Mouse (Mus musculus) splenic B cell, adult 2 months (primary cell): Measurements from ENCODE around the gene Serpina16.
"Not testable (repeated sequence)": the region's sequence is repeated elsewhere in the genome, so short reads cannot be mapped to it uniquely, and the experiment has no call there.

Source experiments
- DNase-seq: peaks from one replicate; pipeline ENCODE4 v3.0.0-alpha.2; 2011; ENCODE audit warnings: low read depth, low spot score
- H3K27me3 ChIP-seq: 2 replicates; pipeline ENCODE4 v1.6.1; 2012; ENCODE audit warnings: mild to moderate bottlenecking, low read length, moderate library complexity, mixed read lengths; ENCODE audit not compliant: control insufficient read depth, poor library complexity, insufficient read depth, severe bottlenecking
- H3K36me3 ChIP-seq: 2 replicates; pipeline ENCODE4 v1.6.1; 2012; ENCODE audit warnings: mild to moderate bottlenecking, low read length, moderate library complexity, mixed read lengths; ENCODE audit not compliant: control insufficient read depth, poor library complexity, insufficient read depth, severe bottlenecking

Gene Serpina16

DNA sequence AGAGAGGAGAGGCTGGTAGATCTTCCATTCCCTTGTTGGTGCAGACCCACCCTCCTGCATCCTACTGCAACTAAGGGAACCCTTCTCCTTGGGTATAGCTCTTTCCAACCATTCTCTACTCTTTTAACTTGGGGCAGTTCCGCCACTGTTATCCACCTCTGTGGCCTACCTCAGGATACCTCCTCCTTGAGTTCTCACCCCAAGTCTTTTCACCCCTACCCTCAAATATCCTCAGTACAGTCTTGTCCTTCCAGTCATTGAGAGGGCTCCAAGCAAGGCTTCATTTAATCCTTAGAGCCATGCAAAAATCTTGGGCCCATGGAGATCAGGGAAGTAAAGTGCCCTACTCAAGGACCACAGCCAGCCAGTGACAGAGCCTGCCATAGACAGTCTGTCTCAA lies at the start of gene Serpina16:
TSS of gene Serpina16 (minus strand) at position 101 of the 400 bp plus-strand sequence.
- no peaks in the 10 kb centered on the region for H3K27me3 ChIP-seq
- no peaks in the 10 kb centered on the region for H3K36me3 ChIP-seq
- no peak for DNase-seq

DNA sequence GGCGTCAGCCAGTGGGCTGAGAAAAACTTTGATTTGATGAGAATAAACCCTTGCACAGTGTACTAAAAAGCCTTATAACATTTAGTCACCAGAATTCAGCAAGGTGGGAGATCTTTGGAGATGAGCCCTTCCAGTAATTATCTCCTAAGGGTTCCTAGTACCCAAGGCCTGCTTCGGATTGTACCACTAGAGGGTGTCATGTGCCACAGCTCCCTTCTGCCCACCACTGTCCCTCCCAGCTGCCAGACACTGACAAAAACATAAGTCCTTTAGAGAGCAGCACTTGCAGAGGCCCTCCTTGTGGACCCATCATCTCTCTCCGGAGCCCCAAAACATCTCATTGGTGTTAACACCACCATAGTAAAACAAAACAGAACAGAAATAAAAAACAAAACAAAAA lies 35.6 kb upstream of the Serpina16 start:
- Histone ChIP-seq H3K36me3 (no peaks in the 10 kb centered on the region), H3K27me3 (no peaks in the 10 kb centered on the region)
- DNase-seq, result no peak

DNA sequence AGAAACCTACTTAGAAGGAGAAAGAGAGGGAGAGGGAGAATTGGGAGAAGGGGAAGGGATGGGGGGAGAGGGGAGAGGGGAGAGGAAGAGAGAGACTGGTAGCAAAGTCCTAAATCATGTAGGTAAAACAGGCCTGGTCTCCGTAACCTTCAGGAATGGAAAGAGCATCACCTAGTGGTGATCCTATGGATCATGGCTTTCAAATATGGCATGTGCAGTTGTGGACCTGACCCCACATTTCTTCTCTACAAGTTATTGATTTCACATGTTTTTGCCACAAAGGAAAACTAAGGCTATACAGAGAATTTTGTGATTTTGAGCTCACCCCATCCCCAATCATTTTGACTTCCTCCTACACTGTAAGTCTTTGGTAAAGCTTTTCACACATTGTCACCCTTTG lies 34.5 kb upstream of the Serpina16 start:
- no peak for DNase-seq
- H3K36me3 ChIP-seq, result no peaks in the 10 kb centered on the region
- no peaks in the 10 kb centered on the region for H3K27me3 ChIP-seq

DNA sequence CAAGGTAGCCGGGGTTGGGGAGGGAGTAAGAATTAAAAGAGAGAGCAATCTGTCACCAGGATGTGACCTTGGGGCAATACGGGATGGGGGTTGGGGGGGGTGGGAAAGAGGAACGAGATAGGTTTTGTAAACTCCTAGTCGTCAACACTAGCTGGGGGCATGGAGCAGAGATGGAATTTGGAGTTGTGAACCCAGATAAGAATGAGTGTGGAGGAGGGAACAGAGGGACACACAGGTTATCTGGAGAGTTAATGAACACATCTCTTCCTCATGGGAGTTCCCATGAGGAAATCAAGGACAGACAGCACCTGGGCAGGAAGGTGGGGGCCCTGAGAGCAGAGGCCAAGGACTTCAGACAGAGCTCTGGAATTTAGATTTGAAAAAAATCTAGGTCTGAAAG lies 30.2 kb upstream of the Serpina16 start:
- Histone ChIP-seq H3K27me3 (no peaks in the 10 kb centered on the region), H3K36me3 (no peaks in the 10 kb centered on the region)
- no peak for DNase-seq

DNA sequence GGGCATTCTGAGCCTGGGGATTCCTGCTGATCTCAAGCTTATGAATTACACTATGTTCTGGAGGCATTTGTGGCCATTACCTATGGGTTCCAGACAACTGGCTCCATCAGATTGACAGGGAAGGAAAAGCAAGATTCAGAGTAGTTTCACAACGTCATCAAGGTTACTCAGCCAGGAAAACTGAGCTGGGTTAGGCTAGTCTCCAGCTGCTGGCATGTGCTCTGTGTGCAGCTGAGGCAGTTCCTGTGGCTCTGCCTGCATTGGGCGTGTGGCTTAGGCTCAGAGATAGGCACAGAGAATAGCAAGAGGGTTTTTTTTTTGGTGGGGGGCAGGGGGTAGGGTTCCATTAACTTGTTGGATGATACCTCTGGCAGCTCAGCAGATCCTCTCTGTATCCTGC lies 29.6 kb upstream of the Serpina16 start:
- H3K27me3 ChIP-seq, result no peaks in the 10 kb centered on the region
- no peaks in the 10 kb centered on the region for H3K36me3 ChIP-seq
- DNase-seq, result no peak

DNA sequence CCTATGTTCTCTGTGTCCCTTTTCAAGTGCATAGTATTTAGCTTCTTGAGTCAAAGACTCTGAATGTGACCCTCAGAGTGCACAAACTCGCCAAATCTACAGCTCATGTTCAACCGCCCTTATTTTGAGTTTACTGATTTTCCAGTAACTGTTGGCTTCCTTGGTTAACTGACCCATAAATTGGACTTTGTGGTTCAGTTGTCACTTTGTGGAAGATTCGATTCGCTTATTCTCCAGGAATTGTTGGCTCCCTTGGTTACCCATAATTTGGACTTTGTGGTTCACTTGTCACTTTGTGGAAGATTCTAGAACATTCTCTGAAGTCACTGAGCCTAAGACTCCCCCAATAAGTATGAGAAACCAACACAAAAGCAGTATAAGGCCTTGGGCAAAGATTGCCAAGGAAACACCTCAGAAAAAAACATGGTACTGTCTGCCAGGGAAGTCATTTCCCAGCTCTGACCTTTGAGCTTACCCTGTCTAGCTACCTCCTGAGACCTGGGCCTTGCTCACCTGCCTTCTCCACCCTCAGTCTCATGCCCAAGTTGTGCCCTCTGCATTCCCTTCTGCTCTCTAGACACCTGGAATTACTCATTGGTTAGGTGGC lies 24.3 kb upstream of the Serpina16 start:
- no peaks in the 10 kb centered on the region for H3K36me3 ChIP-seq
- DNase-seq, result no peak
- no peaks in the 10 kb centered on the region for H3K27me3 ChIP-seq

DNA sequence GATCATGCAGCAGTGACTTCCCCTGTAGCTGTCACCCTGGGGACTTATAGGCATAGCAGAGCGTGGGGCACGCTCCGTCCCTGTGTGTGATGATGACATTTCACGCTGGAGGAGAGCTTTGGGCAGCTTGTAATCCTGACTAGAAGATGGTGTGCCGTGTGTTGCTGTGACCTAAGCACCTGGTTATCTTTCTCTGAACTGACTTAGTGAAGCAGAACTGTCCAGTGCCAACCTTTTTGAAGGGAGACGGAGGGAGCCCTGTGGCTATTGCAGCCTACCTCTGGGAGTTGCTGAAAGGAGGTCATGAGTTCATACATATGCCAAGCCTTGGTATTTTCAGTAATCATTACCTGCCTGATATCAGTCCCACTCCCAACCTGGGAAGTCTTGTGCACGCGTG lies 19.5 kb upstream of the Serpina16 start, which contains the start of gene Serpina1f:
TSS of gene Serpina1f (minus strand) at position 101 of the 400 bp plus-strand sequence.
- no peaks in the 10 kb centered on the region for H3K36me3 ChIP-seq
- no peak for DNase-seq
- H3K27me3 ChIP-seq, result no peaks in the 10 kb centered on the region

DNA sequence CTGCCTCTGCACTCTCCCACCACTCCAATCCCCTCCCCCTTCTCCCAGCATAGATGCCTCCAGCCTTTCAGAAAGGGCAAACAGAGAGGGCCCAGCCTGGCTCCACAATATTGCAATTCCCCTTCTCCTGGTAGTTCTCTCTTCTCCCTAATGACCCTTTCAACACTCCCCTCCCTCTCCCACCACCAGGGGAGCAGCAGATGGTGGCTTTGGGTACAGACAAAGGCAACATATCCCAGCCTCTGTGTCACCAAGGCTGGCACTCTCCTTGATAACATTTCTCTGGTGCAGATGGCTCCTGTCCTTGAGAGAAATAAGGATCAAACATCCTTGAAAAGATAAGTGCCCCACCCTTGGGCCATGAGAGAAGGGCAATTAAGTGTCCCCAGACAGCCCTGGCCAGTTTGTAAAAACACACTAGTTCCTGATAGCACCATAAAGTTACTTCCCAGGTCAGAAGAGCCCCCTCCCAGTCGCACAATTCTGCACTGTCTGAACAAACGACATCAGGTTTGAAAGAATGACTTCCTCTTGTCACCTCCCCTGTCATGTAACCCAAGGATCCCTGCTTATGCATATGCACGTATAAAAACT lies 12.4 kb upstream of the Serpina16 start:
- Histone ChIP-seq H3K27me3 (no peaks in the 10 kb centered on the region), H3K36me3 (no peaks in the 10 kb centered on the region)
- no peak for DNase-seq

DNA sequence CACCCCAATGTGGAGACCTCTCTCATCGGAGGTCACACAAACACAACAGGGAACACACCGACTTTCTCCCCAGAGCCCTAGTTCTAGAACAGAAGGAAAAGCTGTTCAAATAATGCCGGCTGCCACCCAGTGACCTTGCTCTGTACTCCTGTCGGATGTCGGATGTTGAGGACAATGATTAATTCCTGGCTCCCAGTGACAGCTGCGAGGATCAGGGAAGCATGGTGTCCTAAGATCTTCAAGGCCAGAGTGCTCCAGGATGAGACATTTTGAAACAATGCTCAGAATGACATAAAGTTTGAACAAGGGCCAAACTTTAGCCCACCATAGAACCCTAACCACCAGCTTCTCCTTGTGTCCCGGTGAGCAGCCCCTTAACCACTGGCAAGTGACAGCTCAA lies 11.1 kb upstream of the Serpina16 start:
- DNase-seq, result no peak
- Histone ChIP-seq H3K36me3 (no peaks in the 10 kb centered on the region), H3K27me3 (no peaks in the 10 kb centered on the region)

DNA sequence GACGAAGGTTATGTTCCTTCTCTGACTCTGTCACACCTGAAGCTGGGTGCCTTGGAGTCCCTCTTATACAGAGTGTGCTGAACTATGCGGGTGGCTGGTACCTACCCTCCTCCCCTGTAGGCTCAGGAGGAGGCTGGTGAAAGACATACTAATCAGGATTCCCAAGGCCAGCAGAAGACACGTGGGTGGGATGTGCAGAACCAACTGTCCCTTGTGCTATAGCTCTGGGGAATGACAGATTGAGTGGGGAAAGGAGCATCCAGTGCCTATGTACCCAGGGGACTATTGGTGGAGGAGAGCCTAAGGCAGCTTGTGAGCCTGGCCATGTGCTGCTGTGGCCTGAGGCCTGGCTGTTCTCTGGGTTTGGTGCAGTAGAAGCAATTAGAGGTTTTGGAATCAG lies 10.1 kb upstream of the Serpina16 start:
- H3K36me3 ChIP-seq, result no peaks in the 10 kb centered on the region
- no peak for DNase-seq
- no peaks in the 10 kb centered on the region for H3K27me3 ChIP-seq

DNA sequence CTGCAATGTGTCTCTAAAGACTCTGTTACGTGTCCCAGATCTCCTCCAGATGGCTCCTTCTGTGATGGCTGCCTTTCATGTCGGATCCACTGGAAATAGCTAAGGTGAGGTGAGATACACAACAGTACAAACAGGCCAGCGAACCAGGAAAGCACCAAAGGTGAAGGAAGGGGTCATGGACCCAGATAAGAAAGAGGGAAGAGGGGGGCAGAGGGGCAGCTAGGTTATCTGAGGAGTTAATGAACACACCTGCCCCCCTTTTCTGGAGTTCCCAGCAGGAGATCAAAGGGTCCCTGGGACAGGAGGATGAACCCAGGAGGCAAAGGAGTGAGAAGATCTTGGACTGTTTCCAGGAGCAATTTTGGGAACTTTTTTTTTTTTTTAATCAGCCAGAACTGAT lies 9.4 kb upstream of the Serpina16 start:
- Histone ChIP-seq H3K27me3 (no peaks in the 10 kb centered on the region), H3K36me3 (no peaks in the 10 kb centered on the region)
- no peak for DNase-seq

DNA sequence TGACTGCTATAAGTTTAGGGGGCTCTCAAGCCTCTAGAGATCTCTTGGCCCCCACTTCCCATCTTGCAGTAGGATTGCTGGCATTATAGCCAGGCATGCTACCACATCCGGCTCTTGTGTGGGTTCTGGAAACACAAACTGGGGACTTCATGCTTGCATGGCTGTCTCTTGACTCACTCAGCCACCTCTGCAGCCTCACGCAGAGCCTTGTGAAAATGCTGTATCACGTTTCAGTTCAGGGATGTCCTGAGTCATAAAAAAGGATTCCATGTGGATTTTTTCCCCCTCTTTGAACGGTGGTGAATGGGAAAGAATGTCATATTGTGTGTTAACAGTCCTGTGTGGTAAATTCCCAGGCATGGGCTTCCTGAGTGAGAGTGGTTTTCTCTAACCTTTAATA lies 7.8 kb upstream of the Serpina16 start:
- Histone ChIP-seq H3K27me3 (no peaks in the 10 kb centered on the region), H3K36me3 (no peaks in the 10 kb centered on the region)
- DNase-seq, result no peak

DNA sequence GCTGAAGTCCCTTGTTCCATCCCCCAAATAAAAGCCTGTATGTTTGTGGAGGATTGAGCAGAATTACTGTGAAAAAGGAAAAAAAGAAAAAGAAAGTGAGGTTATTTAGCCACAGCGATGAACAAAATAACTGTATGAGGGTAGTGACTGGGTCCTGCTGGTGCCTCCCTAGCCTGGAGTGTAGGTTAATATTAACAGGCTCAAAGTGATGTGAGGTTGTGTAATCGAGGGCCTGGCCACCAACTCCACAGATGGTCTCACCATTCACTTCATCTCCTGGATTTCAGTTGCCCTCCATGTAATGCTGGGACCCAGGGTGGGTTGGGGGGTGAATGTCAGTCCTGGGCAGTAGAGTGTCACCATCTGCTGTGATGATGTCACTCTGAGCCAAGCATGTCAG lies 5.8 kb upstream of the Serpina16 start:
- Histone ChIP-seq H3K36me3 (no peaks in the 10 kb centered on the region), H3K27me3 (no peaks in the 10 kb centered on the region)
- DNase-seq, result no peak

DNA sequence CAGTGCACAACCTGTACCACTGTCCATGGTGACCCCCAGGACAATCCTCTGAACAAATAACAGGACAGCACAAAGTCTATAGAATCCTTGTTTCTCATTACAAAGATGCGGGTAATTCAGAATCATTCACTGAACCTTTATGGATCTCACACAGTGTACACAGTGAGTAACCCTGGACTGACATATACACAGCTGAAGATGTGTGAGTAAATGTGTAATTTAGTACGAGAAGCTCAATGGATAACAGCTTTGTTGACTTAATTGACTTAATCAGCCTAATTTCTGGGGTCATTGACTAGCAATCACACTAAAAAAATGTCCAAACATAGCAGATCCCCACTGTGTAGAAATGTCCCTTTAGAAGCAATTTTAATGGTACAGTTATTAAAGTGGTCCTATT lies 5.2 kb upstream of the Serpina16 start:
- DNase-seq, result no peak
- Histone ChIP-seq H3K27me3 (no peaks in the 10 kb centered on the region), H3K36me3 (no peaks in the 10 kb centered on the region)

DNA sequence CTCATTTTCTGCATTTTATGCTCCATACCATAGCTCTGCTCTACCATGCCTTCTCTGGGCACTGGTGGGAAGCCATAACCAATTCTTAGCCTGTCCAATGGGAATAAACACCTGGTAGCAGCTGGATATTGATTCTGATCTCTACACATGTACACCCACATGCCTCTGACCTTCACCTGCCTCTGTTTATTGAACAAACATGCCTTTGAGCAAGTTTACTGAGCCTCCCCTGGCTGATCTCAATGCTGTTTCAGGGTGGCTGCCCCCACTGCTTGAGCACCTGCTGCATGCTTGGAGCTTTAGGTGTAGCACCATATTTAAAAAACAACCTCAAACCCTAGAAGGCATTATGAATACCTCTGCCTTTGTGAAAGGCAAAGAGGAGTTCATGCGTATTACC lies 3.9 kb upstream of the Serpina16 start:
- H3K36me3 ChIP-seq, H3K27me3 ChIP-seq, DNase-seq: not testable (repeated sequence)

DNA sequence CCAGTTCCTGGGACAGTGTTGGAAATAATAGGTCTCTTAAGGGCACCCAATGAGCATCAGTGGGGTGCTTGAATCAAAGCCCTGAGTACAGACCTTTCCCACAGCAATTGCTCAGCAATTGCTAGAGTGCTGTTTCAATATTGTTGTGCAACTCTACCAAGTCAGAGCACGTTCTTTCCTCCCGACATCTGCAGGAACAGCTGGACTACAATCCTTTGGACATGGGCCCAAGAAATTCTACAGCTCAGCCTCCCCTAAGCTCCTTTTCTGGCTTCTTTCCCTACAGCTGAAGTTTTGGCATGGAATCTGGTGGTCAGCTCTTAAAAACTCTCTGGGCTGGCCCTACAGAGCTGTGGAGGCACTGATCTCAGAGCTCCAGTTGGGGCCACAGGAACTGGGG lies 2.8 kb downstream of the Serpina16 start:
- no peak for DNase-seq
- H3K36me3 ChIP-seq, result no peaks in the 10 kb centered on the region
- no peaks in the 10 kb centered on the region for H3K27me3 ChIP-seq
